Mouse (Mus musculus) thymus, postnatal 14 days (tissue): Measurements from ENCODE around the gene Gm4070.
"Not testable (repeated sequence)": the region's sequence is repeated elsewhere in the genome, so short reads cannot be mapped to it uniquely, and the experiment has no call there.

Experiments
- DNase-seq: peaks from one replicate; pipeline ENCODE4 v3.0.0; 2021

Gene Gm4070

GRCm38 (mm10) chr7:105953812-105954211 is at the start of gene Gm4070:
Gm4070 (minus strand) TSS chr7:105953967.
- DNase-seq = not testable (repeated sequence)

- not testable (repeated sequence) for DNase-seq
Measured at GRCm38 (mm10) chr7:105954540-105954939, 773 bp upstream of the Gm4070 start.

- not testable (repeated sequence) for DNase-seq
Measured at GRCm38 (mm10) chr7:105952408-105952807, 1.4 kb downstream of the Gm4070 start.

- not testable (repeated sequence) for DNase-seq
Measured at GRCm38 (mm10) chr7:105945238-105945637, 8.5 kb downstream of the Gm4070 start.

- not testable (repeated sequence) for DNase-seq
Measured at GRCm38 (mm10) chr7:105932132-105932531, 21.6 kb downstream of the Gm4070 start.

- DNase-seq = not testable (repeated sequence)
Measured at GRCm38 (mm10) chr7:105883588-105884336, 70.0 kb downstream of the Gm4070 start.

- not testable (repeated sequence) for DNase-seq
Measured at GRCm38 (mm10) chr7:105879717-105880484, 73.9 kb downstream of the Gm4070 start.

GRCm38 (mm10) chr7:105855718-105856560 is 97.8 kb downstream of the Gm4070 start:
- DNase-seq = not testable (repeated sequence)
